Mouse (Mus musculus): ENCODE results near the gene Ckm. TPM values are rescaled to one million over a fixed set of nuclear protein-coding genes. Genes with fewer than 3 reads are reported as not detected.

Gene Ckm
- polyA plus RNA-seq, 1 experiment: 0.08 TPM

- peak in 1 of 2 experiments; percentile 36 for DNase-seq
- no peaks in the 10 kb centered on the region for H3K27me3 ChIP-seq (ENCODE audit: control insufficient read depth, insufficient read depth, low read length)
- TF ChIP-seq POLR2A (IDR thresholded peaks at IDR 0.05; ENCODE audit: borderline replicate concordance, insufficient read depth, low read length) (no peak), CTCF (IDR thresholded peaks at IDR 0.05; ENCODE audit: borderline replicate concordance, insufficient read depth, low read depth, low read length) (no peak)
- peak overlapping the region; percentile 100 for H3K4me3 ChIP-seq (replicated peaks; ENCODE audit: insufficient read depth, low read depth, low read length)
- peaks cover 15% of the 10 kb centered on the region for H3K4me1 ChIP-seq (ENCODE audit: control insufficient read depth, insufficient read depth, low read length)
- H3K27ac ChIP-seq (ENCODE audit: insufficient read depth, low read length): no peak overlapping the region
- WGBS: 3% methylated on average over 14 of the region's 14 CpGs
Measured at GRCm38 (mm10) chr7:19457414-19458071, 53.0 kb downstream of the Ckm start.

GRCm38 (mm10) chr7:19458072-19458486, 53.5 kb downstream of the Ckm start:
- H3K27ac ChIP-seq (ENCODE audit: insufficient read depth, low read length): no peak overlapping the region
- TF ChIP-seq POLR2A (IDR thresholded peaks at IDR 0.05; ENCODE audit: borderline replicate concordance, insufficient read depth, low read length) (no peak), CTCF (IDR thresholded peaks at IDR 0.05; ENCODE audit: borderline replicate concordance, insufficient read depth, low read depth, low read length) (no peak)
- peak; percentile 39 to 58 for DNase-seq
- H3K27me3 ChIP-seq (ENCODE audit: control insufficient read depth, insufficient read depth, low read length): no peaks in the 10 kb centered on the region
- peaks cover 15% of the 10 kb centered on the region for H3K4me1 ChIP-seq (ENCODE audit: control insufficient read depth, insufficient read depth, low read length)
- 0% methylated on average over 31 of the region's 31 CpGs for WGBS
- peak overlapping the region; percentile 100 for H3K4me3 ChIP-seq (replicated peaks; ENCODE audit: insufficient read depth, low read depth, low read length)

GRCm38 (mm10) chr7:19458591-19459111, 54.1 kb downstream of the Ckm start, which contains the start of gene Mark4:
Gene Mark4, minus strand, starts transcription at chr7:19458821.
- Histone ChIP-seq H3K27ac (ENCODE audit: insufficient read depth, low read length) (peak within 1 kb of the TSS; percentile 44), H3K27me3 (ENCODE audit: control insufficient read depth, insufficient read depth, low read length) (no peaks in the 10 kb centered on the region)
- peak; percentile 74 to 80 for DNase-seq

GRCm38 (mm10) chr7:19459144-19459870, 54.7 kb downstream of the Ckm start:
- Histone ChIP-seq H3K4me3 (replicated peaks; ENCODE audit: insufficient read depth, low read depth, low read length) (peak overlapping the region; percentile 100), H3K27me3 (ENCODE audit: control insufficient read depth, insufficient read depth, low read length) (no peaks in the 10 kb centered on the region), H3K27ac (ENCODE audit: insufficient read depth, low read length) (peak overlapping the region; percentile 44), H3K4me1 (ENCODE audit: control insufficient read depth, insufficient read depth, low read length) (peaks cover 15% of the 10 kb centered on the region)
- no peak for TF ChIP-seq CTCF (IDR thresholded peaks at IDR 0.05; ENCODE audit: borderline replicate concordance, insufficient read depth, low read depth, low read length)
- TF ChIP-seq POLR2A (IDR thresholded peaks at IDR 0.05; ENCODE audit: borderline replicate concordance, insufficient read depth, low read length): no peak
- DNase-seq: no peak
- WGBS: 18% methylated on average over 6 of the region's 6 CpGs

More at GRCm38 (mm10) chr7:19458591-19459111, 54.1 kb downstream of the Ckm start, which contains the start of gene Mark4:
- TF ChIP-seq POLR2A (IDR thresholded peaks at IDR 0.05; ENCODE audit: borderline replicate concordance, insufficient read depth, low read length) (peak; percentile 26; the same call in 1 of the 2 replicates), CTCF (IDR thresholded peaks at IDR 0.05; ENCODE audit: borderline replicate concordance, insufficient read depth, low read depth, low read length) (no peak)
- Histone ChIP-seq H3K4me1 (ENCODE audit: control insufficient read depth, insufficient read depth, low read length) (peaks cover 15% of the 10 kb centered on the region), H3K4me3 (replicated peaks; ENCODE audit: insufficient read depth, low read depth, low read length) (peak within 1 kb of the TSS; percentile 100)
- WGBS: 1% methylated on average over 34 of the region's 42 CpGs

GRCm38 (mm10) chr7:19460500-19460899, 55.9 kb downstream of the Ckm start:
- DNase-seq: no peak
- TF ChIP-seq POLR2A (IDR thresholded peaks at IDR 0.05; ENCODE audit: borderline replicate concordance, insufficient read depth, low read length) (no peak), CTCF (IDR thresholded peaks at IDR 0.05; ENCODE audit: borderline replicate concordance, insufficient read depth, low read depth, low read length) (no peak)
- Histone ChIP-seq H3K4me3 (replicated peaks; ENCODE audit: insufficient read depth, low read depth, low read length) (no peak overlapping the region), H3K27me3 (ENCODE audit: control insufficient read depth, insufficient read depth, low read length) (no peaks in the 10 kb centered on the region), H3K4me1 (ENCODE audit: control insufficient read depth, insufficient read depth, low read length) (peaks cover 15% of the 10 kb centered on the region), H3K27ac (ENCODE audit: insufficient read depth, low read length) (no peak overlapping the region)
- WGBS: 92% methylated on average over 1 of the region's 1 CpGs

GRCm38 (mm10) chr7:19461488-19461887, 56.9 kb downstream of the Ckm start:
- no peaks in the 10 kb centered on the region for H3K27me3 ChIP-seq (ENCODE audit: control insufficient read depth, insufficient read depth, low read length)
- TF ChIP-seq POLR2A (IDR thresholded peaks at IDR 0.05; ENCODE audit: borderline replicate concordance, insufficient read depth, low read length) (no peak), CTCF (IDR thresholded peaks at IDR 0.05; ENCODE audit: borderline replicate concordance, insufficient read depth, low read depth, low read length) (peak; percentile 79)
- peaks cover 9% of the 10 kb centered on the region; the same call in 1 of the 2 replicates for H3K4me1 ChIP-seq (ENCODE audit: control insufficient read depth, insufficient read depth, low read length)
- WGBS: 10% methylated on average over 6 of the region's 6 CpGs
- no peak overlapping the region for H3K27ac ChIP-seq (ENCODE audit: insufficient read depth, low read length)
- peak; percentile 47 to 71 for DNase-seq
- H3K4me3 ChIP-seq (replicated peaks; ENCODE audit: insufficient read depth, low read depth, low read length): no peak overlapping the region

- H3K27ac ChIP-seq (ENCODE audit: insufficient read depth, low read length): no peak overlapping the region
- TF ChIP-seq POLR2A (IDR thresholded peaks at IDR 0.05; ENCODE audit: borderline replicate concordance, insufficient read depth, low read length): no peak
- TF ChIP-seq CTCF (IDR thresholded peaks at IDR 0.05; ENCODE audit: borderline replicate concordance, insufficient read depth, low read depth, low read length): no peak
- DNase-seq: no peak
- no peaks in the 10 kb centered on the region for H3K27me3 ChIP-seq (ENCODE audit: control insufficient read depth, insufficient read depth, low read length)
- 74% methylated on average over 4 of the region's 4 CpGs for WGBS
- no peak overlapping the region for H3K4me3 ChIP-seq (replicated peaks; ENCODE audit: insufficient read depth, low read depth, low read length)
- H3K4me1 ChIP-seq (ENCODE audit: control insufficient read depth, insufficient read depth, low read length): no peaks in the 10 kb centered on the region; the same call in 1 of the 2 replicates
Measured at GRCm38 (mm10) chr7:19462443-19462842, 57.9 kb downstream of the Ckm start.

Data from cerebellum, adult 2 months (tissue).